Mouse (Mus musculus) right cerebral cortex, postnatal 4 days (tissue): Measurements from ENCODE around the gene Sgca.

Experiments
- DNase-seq: peaks from one replicate; pipeline ENCODE4 v3.0.0-alpha.2; 2022

Gene Sgca

GRCm38 (mm10) chr11:94941776-94942175, 34.4 kb downstream of the Sgca start:
- no peak for DNase-seq

- DNase-seq = no peak
Measured at GRCm38 (mm10) chr11:94941121-94941520, 35.0 kb downstream of the Sgca start.

GRCm38 (mm10) chr11:94939280-94939679, 36.8 kb downstream of the Sgca start:
- DNase-seq = peak; percentile 83

GRCm38 (mm10) chr11:94938296-94938695, 37.8 kb downstream of the Sgca start:
- no peak for DNase-seq

- DNase-seq = no peak
Measured at GRCm38 (mm10) chr11:94937787-94938186, 38.3 kb downstream of the Sgca start.

GRCm38 (mm10) chr11:94937335-94937781, 38.8 kb downstream of the Sgca start:
- DNase-seq = peak; percentile 63

GRCm38 (mm10) chr11:94936851-94937295, 39.3 kb downstream of the Sgca start:
- peak; percentile 92 for DNase-seq

GRCm38 (mm10) chr11:94936045-94936444, 40.1 kb downstream of the Sgca start, which contains the start of gene Col1a1:
TSS of gene Col1a1 (plus strand) at chr11:94936224.
- DNase-seq = no peak

GRCm38 (mm10) chr11:94934526-94934925, 41.6 kb downstream of the Sgca start:
- DNase-seq = no peak

GRCm38 (mm10) chr11:94933584-94933983, 42.5 kb downstream of the Sgca start:
- no peak for DNase-seq

- no peak for DNase-seq
Measured at GRCm38 (mm10) chr11:94930151-94930550, 46.0 kb downstream of the Sgca start.

GRCm38 (mm10) chr11:94929599-94929998, 46.5 kb downstream of the Sgca start:
- no peak for DNase-seq

- peak; percentile 24 for DNase-seq
Measured at GRCm38 (mm10) chr11:94928820-94929219, 47.3 kb downstream of the Sgca start.

- DNase-seq = no peak
Measured at GRCm38 (mm10) chr11:94927771-94928291, 48.3 kb downstream of the Sgca start.

GRCm38 (mm10) chr11:94926431-94926830, 49.7 kb downstream of the Sgca start:
- DNase-seq = no peak

GRCm38 (mm10) chr11:94924977-94925376, 51.1 kb downstream of the Sgca start:
- no peak for DNase-seq

GRCm38 (mm10) chr11:94920996-94921401, 55.1 kb downstream of the Sgca start:
- no peak for DNase-seq

GRCm38 (mm10) chr11:94917717-94918116, 58.4 kb downstream of the Sgca start:
- no peak for DNase-seq

GRCm38 (mm10) chr11:94916477-94916876, 59.6 kb downstream of the Sgca start:
- DNase-seq = no peak

- DNase-seq = no peak
Measured at GRCm38 (mm10) chr11:94915675-94916403, 60.3 kb downstream of the Sgca start.

- no peak for DNase-seq
Measured at GRCm38 (mm10) chr11:94913302-94914090, 62.6 kb downstream of the Sgca start.
